Mouse (Mus musculus) heart, postnatal 10 days (tissue): ENCODE measurements at regions not wholly inside any gene's neighbourhood (a gene's known extent, or its start where the extent isn't known, plus 50 kb on each side); places are given as distances from the start of the nearest gene placed in this dataset.

ENCODE experiments used
- DNase-seq, 2 experiments: peaks; one replicate each; pipeline ENCODE4 v3.0.0; 2021
- intact Hi-C: fragments of 180-260 bp; cut with DNase I; formaldehyde crosslinking; loops from one replicate; pipeline ENCODE4 v1.15.1; 2025

DNA sequence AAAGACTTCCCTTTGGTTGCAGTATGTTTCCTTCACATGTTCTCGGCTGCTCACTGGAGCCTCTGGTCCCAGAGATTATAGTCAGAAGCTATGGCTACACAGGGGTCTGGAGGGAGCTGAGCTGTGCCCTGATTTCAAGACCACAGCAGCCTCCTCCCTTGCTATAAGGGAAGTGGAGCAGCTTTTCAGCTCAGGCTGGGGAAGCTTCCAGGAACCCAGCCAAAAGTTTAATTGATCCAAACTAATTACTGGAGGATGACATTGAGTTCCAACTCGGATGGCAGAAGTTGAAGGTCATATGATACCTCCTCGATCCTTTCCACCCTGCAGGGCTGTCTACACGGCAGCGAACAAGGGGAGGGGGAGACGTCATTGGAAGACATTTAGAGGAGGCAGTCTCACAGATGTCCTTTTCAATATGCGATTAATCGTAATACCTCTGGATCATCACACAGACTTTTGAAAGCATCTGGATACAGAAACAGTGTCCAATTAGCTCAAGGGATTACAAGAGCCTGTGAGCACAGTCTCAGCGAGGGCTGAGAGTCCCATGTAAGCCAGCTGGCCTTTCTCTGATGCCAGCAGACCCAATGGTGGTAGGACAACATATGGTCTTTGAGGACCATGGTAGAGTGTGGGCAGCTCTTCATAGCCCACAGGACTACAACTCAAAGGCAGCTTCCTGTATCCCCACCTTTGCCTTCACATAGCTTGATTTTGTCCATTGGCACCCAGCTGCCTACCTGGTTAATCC is 396.1 kb upstream of the Trpc7 start:
- DNase-seq, result no peak
- intact Hi-C loops, result no loop called here

DNA sequence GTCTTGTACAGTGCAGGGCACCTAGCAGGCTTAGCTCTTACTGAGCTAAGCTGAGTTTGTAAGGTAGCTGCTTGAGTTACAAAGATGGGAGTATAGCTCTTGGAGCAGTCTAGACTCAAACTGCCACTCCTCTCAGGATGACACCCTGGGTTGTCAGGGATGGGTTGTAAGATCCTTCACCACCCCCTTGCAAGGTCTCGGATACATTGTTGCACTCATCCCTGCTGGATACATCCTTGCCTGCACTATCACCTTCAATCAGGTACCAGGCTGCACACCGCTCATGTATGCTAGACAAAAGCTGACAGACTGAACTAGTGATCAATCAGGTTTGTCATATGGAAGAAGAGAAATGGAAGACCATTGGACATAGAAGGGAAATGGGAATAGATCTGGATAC is 390.4 kb upstream of the Trpc7 start:
- intact Hi-C loops, result no loop called here
- no peak for DNase-seq

DNA sequence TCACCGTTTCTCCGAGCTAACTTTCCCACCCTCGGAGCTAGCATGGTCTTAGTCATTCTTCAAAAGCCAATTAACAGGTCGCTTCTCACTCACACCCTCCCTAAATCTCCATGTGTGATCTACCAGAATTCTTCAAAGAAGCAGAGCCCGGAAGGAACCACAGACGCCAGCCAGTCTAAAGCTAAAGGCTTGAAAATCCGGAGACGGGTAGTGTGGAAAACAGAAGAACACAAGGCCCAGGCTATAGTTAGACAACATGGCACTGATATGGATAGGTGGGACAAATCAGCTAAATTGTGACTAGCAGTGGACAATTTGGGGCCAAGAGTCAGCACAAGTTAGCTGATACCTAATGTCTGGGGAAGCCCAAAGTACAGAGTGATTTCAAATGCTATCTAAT is 387.0 kb upstream of the Trpc7 start:
- no peak for DNase-seq
- intact Hi-C loops, result no loop called here

DNA sequence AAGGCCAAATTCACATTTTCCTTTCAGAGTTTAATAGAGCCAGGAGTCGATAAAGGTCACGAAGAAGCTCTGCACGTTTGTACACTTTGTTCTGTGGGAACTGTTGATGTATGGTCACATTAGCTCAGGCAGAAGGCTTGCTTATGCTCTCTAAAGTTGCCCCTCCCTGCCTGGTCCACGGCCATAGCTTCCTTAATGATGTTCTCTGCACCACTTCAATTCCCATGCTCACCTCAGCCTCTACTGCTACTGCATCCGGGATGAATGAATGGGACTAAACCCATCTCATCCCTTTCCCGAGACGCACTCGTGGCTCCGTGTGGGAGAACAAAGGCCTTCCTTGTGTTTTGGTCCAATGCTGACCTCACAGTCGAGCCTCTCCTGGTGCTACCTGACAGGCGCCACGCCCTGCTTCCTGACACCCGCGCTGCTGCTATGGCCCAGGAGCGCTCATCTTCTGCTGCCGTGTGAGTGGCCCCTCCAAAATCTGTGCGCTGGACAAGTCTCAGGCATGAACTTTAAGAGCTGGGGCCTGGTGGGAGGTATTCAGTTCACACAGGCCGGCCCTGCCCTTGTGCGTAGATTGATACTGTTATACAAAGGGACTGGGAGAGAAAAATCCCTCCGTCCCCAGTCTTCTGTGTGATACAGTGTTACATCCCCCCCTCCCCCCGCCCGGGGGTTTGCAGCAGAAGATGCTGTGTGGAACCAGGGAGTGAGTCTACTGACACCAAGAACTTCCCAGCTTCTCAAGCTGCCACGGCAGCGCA is 386.3 kb upstream of the Trpc7 start:
- intact Hi-C loops, result loop anchor here (1.0 kb wide), 1 partner anchor 626 kb away; the partner anchor contains the start of gene Spock1
- DNase-seq, result no peak

DNA sequence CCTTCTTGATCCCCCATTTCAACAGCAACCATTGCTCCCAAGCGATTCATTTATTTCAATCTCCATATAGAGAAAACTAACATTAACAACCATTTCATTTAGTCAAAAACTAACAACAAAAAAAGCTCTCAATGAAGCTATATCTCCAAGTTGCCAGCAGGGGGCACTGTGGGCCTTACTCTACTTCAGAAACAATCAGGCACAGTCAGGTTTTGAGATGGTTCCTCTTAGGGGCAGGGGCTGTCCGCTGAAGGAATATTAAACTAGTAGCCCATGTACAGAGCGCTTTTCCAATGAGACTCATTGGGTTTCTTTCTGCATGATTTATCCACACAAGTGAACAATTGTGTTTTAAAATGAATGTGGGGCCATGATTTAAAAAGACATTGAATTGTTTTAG is 385.7 kb upstream of the Trpc7 start:
- intact Hi-C loops, result loop anchor here (1.0 kb wide), 1 partner anchor 627 kb away; the partner anchor contains the start of gene Spock1
- peak; percentile 19 to 55 for DNase-seq

- intact Hi-C loops, result no loop called here
- peak in 1 of 2 experiments; percentile 15 for DNase-seq
Measured at GRCm38 (mm10) chr13:57278580-57278979, 382.8 kb upstream of the Trpc7 start.

DNA sequence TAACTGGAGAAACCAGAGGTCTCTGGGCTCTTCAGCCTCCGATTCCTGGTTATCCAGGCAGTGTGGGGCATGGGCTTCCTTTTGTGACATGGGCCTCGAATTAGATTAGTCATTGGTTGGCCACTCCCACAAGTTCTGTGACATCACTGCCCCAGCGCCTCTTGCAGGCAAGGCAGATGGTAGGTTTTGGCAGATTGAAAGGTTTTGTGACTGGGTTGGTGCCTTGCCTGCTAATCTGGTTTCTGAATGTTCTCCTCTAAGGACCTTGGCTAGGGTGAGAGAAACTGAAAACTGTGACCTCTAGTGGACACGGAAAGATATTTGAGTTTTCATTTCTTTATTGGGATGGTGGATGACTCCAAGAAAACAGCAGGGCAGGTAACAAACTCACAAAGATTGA is 381.3 kb upstream of the Trpc7 start:
- DNase-seq, result no peak
- intact Hi-C loops, result no loop called here

GRCm38 (mm10) chr13:57275871-57276270 is 380.1 kb upstream of the Trpc7 start:
- DNase-seq, result no peak
- intact Hi-C loops, result no loop called here

- no peak for DNase-seq
- intact Hi-C loops, result no loop called here
Measured at GRCm38 (mm10) chr13:57273593-57273992, 377.8 kb upstream of the Trpc7 start.

- intact Hi-C loops, result loop anchor here (2.0 to 10.0 kb wide), 2 partner anchors 463 to 715 kb away; no protein-coding TSS in a partner anchor
- DNase-seq, result peak; percentile 30 to 53
Measured at GRCm38 (mm10) chr13:57269614-57270013, 373.8 kb upstream of the Trpc7 start.

GRCm38 (mm10) chr13:57259920-57260319 is 364.1 kb upstream of the Trpc7 start:
- intact Hi-C loops, result loop anchor here (1.0 to 10.0 kb wide), 3 partner anchors 454 to 785 kb away; no protein-coding TSS in a partner anchor
- DNase-seq, result peak; percentile 68 to 86

DNA sequence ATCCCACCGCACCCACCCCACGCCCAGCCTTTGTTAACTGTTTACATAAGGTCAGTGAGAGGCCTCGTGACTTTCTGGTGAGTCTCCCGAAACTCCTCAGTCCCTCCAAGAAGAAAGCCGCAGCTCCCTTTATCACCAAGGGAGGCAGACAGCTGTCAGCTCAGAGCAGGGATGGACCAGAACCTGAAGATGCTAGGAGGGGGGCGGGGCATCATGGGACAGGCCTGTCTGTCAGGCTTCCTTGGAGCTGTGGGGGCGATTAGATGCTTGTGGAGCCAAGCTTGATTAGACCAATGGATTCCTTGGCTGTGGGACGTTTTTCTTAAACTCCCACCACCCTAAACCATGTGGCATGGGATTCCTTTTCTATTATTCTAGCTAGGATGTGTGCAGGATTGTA is 363.7 kb upstream of the Trpc7 start:
- DNase-seq, result no peak
- intact Hi-C loops, result loop anchor here (2.0 kb wide), 1 partner anchor 785 kb away; no protein-coding TSS in a partner anchor

- DNase-seq, result no peak
- intact Hi-C loops, result no loop called here
Measured at GRCm38 (mm10) chr13:57255920-57256319, 360.1 kb upstream of the Trpc7 start.

DNA sequence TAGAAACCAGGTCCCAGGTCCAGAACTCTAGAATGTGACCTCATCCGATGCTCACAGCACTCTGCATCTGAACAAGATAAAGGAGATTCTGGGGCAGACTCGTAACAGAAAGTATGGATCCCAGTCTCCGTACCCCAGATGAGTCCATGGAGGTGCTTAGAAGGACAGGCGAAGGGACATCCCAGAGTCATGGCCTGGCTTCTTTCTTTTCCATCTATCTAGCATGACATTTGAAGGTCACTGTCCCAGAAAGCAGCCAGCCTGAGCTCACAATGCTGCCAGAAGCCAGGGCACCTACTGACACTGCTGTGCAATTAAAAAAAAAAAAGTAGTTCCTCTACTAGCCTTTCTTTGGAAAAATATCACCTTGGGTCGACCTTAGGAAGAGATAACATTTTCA is 354.1 kb upstream of the Trpc7 start:
- intact Hi-C loops, result loop anchor here (10.0 kb wide), 1 partner anchor 355 kb away; the partner anchor contains the start of gene Trpc7
- DNase-seq, result no peak

DNA sequence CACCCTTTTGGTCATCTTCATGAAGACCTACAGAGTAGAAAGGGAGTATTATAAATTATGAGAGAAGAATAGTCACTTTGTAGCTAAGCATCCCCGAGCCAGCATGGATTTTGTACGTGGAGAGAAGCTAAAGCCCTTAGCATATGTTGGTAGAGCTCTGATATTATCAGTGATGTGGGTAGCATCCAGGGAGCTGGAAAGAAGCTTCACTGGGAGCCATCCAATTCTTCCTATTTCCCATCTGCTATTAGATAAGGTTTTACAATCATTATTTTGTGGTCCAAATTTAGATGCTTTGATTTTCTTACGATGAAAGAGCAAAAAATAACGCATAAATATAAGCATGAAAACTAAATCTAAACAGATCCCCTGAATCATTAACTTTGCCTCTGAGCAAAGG is 353.6 kb upstream of the Trpc7 start:
- intact Hi-C loops, result loop anchor here (10.0 kb wide), 1 partner anchor 355 kb away; the partner anchor contains the start of gene Trpc7
- no peak for DNase-seq

DNA sequence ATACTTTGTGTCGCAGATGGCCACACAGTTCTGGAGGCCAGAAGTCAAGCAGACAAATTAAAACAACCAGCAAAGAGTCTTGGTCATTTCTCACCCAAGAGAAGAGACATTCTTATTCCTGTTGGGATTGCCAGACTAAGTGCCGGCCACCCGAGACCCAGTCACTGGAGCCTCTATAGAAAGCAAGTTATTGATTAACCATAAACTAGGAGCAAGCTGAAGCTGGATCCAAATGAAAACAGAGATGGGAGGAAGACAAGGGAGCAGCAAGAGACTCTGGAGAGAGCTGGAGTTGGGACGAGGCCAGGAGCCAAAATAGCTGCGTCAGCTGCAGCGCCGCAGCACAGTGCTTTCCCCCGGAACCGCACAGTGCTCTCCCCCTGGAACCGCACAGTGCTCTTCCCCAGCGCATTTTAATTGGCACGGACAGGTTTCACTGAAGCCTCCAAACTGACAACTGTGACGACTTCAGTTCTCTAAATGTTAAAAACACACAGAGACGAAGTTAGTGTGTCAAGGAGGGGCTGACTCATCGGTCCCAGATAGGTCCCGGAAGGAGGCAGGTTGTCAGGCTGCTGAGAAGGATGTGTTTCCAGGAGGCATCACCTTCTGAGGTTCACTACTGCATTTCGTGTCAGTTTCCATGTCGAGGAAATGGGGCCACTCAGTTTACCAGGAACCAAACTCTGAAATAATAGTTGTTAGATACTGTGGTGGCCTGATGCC is 350.6 kb upstream of the Trpc7 start:
- intact Hi-C loops, result loop anchor here (10.0 kb wide), 1 partner anchor 352 kb away; the partner anchor contains the start of gene Trpc7
- peak in 1 of 2 experiments; percentile 8 for DNase-seq

DNA sequence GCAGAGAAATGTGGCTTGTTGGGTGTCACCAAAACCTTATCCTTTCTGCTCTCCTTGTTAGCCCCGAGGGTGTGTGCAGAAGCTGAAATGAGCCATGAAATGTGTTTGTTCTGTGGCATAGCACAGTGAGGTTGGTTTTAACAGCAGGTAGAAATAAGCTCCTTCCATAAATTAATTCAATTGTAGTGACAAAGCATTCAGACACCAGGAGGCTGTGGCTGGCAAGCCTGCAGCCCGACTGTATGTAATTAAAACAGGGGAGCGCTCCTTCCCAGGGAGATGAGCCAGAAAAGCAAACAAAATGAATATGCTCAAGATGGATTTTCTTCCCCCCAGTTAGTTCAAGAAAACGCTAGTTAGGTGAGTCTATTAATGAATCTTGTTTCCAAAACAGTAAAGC is 341.1 kb upstream of the Trpc7 start:
- intact Hi-C loops, result no loop called here
- DNase-seq, result no peak

DNA sequence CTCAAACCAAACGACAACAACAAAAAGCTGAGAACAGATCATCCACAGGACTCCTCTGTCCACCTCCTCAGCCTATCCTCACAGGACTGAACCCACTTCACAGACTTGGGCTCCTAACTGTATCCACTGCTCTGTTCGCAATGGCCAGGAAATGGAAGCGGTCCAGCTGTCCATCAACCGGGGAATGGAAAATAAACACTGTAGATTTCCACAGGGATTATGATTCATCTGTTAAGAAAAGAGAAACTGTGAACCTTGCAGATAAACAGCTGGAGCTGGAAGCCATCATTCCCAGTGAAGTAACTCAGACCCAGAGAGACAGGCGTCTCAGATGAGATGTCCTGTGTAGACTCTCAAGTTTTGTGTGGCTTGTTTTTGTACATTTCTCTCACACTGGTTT is 340.4 kb upstream of the Trpc7 start:
- DNase-seq, result no peak
- intact Hi-C loops, result no loop called here

DNA sequence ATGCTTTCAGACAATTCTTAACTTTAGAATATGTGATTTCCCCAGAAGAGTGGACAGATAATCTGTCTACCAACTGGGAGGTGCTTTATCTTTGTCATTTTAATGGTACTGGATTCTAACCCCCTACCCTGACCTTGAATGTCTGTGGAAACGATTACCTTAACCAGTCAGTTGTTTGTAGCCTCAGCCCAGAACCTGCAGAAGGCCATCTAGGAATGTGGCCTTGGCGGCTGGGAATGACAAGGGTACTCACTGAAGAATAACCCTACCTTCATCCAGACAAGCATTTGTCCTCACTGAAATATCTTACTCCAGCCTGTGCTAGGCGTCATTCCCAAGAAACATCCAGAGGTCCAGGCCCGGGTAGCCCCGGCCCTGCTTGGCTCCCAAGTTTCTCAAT is 337.1 kb upstream of the Trpc7 start:
- intact Hi-C loops, result no loop called here
- DNase-seq, result no peak

- peak in 1 of 2 experiments; percentile 11 for DNase-seq
- intact Hi-C loops, result no loop called here
Measured at GRCm38 (mm10) chr13:57231666-57232065, 335.9 kb upstream of the Trpc7 start.

GRCm38 (mm10) chr13:57230253-57230652 is 334.5 kb upstream of the Trpc7 start:
- DNase-seq, result no peak
- intact Hi-C loops, result no loop called here
